Mouse (Mus musculus) neural tube, embryonic 10.5 days (tissue): Measurements from ENCODE around the gene Cald1.
A peak's percentile ranks its signal among the peaks of the same experiment; 100 is the strongest.

Experiments
- DNase-seq: peaks from one replicate; pipeline ENCODE4 v3.0.0-alpha.2; 2017; ENCODE audit warnings: low spot score; ENCODE audit errors: extremely low spot score

Gene Cald1

GRCm38 (mm10) chr6:34664749-34665148 is 66.4 kb downstream of the Cald1 start:
- no peak for DNase-seq

- no peak for DNase-seq
Measured at GRCm38 (mm10) chr6:34668739-34669254, 70.5 kb downstream of the Cald1 start.

- no peak for DNase-seq
Measured at GRCm38 (mm10) chr6:34671355-34671754, 73.1 kb downstream of the Cald1 start.

DNA sequence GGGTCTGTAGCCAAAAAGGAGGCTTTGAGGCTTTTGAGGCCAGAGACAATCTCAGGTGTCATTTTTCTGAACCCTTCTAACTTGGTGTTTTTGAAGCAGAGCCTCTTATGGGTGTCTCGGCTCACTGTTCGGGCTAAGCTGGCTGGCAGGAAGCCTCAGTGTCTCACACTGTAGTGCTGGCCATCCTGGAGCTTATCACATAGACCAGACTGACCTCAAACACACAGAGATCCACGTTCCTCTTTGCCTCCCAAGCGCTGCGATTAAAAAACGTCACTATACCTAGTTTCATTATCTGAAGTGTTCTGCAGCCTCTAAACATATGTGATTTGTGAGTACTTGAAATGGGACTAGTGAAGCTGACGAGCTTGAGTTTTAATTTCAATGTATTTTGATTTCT is 76.1 kb downstream of the Cald1 start:
- DNase-seq: no peak

- no peak for DNase-seq
Measured at GRCm38 (mm10) chr6:34674897-34675296, 76.6 kb downstream of the Cald1 start.

DNA sequence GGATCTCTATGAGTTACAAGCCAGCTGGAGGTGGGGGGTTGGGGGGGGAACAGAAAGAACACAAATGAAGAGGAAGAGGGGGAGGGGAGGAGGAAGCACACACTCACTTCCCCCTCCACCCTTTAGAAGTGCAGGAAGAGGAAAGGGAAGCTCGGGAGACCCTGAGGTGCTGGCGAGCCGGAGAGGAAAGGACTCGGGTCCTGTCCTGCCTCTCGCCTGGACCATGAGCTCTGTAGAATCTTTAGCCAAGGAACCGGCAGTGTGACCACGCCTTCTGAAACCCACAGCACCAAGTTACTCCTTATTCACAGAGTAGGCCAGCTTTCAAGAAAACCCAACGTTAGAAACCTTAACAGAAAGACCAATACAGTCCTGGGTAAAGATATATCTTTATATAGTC is 83.8 kb downstream of the Cald1 start:
- no peak for DNase-seq

GRCm38 (mm10) chr6:34684886-34685285 is 86.6 kb downstream of the Cald1 start:
- peak; percentile 29 for DNase-seq

DNA sequence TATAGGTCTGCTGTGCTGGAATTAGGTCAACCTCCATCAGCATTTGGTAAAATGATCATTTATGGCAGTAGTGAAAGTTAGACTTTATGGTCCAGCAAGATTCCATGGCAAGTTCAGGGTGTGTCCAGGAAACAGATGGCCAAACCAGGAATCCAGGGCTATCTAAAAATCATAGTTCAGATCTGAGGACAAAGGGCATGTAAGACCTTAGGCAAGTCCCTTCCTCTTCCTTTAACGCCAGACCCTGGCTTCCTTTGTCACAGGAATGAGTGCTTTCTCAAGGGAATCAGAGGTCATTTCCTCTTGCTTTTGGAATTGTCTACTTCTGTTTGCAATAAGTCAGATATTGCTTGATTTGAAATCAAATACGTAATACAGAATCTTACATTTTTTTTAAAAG is 90.7 kb downstream of the Cald1 start:
- DNase-seq: no peak

DNA sequence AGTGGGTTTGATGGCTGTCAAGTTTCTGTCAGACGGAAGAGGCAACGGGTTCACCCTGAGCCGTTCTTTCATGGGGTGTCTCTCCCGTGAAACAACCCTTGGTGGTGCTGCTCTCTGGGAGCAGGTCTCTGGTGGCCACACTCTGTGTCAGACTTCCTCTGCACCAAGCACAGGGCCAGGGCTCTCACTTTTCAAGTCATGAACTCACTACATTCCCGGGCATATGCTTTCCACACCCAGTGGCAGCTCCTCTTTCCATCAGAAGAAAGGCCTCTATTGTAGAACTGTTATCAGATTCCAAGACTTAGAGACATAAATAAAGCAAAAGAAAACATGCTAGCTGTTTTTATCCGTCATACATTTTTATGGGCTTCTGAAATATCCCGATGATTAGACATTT is 93.1 kb downstream of the Cald1 start:
- DNase-seq: no peak

- DNase-seq: no peak
Measured at GRCm38 (mm10) chr6:34694096-34694495, 95.8 kb downstream of the Cald1 start.

DNA sequence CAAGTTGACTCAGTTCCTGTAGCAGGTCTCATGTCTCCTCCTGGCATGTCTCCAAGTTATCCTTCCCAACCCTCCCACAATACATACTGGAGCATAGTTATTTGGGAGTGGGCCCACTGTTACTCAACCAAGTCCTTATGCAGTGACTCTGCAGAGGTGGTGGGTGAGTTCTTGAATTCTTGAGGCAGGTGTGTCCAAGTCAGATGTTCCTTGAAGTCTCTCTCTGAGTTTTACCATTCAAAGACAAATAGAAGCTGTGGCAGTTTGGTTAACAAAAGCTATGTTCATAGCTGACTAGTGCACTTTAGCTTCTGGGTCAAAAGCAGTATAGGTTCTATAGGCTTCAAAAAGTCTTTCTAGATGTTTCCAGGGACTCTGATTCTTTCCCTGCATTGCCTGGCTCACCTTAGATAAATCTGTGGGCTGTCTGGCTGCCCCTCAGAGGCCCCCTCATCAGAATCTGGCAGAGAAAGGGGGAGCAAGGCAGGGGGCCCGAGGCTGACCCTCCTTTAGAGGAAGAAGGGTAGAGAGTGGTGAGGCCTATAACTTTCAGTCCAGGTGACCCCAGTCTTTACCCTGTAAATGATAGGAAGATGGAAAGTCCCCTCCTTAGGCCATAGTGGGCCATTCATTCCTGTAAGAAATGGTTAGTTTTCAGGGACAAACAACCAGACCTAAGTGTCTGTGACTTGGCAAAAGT is 105.3 kb downstream of the Cald1 start:
- DNase-seq: no peak

DNA sequence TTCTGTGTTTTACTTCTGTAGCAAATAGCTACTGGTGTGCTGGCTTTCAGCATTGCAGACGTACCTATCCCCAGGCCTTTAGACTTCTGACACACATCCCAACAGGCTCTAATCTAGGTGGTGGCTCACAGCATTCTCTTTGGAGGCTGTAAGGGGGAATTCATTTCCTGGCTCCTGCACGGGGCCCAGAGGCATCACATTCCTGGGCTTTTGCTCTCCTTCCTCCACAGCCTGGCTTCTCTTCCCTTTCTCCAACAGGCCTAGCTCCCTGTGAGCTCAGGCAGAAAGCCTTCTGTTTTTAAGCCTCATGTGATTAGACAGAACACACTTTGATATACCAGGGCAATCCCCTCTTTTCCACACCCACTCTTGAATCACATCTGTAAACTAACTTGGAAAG is 109.2 kb downstream of the Cald1 start:
- DNase-seq: no peak

GRCm38 (mm10) chr6:34708650-34709265 is 110.5 kb downstream of the Cald1 start:
- DNase-seq: no peak

DNA sequence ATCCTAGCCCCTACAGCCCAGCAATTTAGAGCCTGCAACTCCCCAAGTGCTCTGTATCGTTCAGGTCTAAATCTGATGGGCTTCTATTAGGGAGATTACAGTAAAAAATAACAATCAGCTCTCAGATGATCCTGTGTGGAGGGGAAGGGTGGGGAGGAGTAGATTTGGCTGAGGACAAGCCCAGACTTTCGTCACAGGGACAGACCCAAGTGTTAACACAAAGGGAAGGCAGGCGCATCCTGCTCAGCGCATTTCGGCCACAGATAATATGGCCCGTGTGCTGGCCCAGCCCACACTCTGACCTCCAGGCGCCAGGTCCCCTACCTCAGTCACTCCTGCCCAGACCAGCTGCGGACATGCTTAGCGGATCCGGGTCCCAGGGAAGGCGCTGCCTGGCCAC is 111.0 kb downstream of the Cald1 start:
- DNase-seq: peak; percentile 74

- DNase-seq: peak; percentile 59
Measured at GRCm38 (mm10) chr6:34709946-34710682, 111.8 kb downstream of the Cald1 start.

- DNase-seq: no peak
Measured at GRCm38 (mm10) chr6:34710848-34711247, 112.5 kb downstream of the Cald1 start.

- no peak for DNase-seq
Measured at GRCm38 (mm10) chr6:34711620-34712019, 113.3 kb downstream of the Cald1 start.

DNA sequence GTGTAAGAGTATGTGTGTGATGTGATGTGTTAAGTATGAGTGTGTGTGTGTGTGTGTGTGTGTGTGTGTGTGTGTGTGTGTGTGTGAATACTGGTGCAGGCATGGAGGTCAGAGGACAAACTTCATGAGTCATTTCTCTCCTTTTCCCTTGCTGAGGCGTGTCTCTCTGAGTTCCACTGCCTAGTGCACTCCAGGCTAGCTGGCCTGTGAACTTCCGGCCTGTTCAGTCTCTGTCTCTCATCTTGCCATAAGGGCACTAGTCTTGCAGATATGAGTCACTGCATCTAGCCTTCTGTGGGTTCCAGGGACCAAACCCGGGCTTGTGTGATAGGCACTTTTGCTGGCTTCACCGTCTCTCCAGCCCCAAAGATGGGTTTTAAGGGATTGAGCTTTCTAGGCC is 114.9 kb downstream of the Cald1 start:
- no peak for DNase-seq

GRCm38 (mm10) chr6:34713777-34714176 is 115.5 kb downstream of the Cald1 start:
- no peak for DNase-seq

- no peak for DNase-seq
Measured at GRCm38 (mm10) chr6:34714612-34715011, 116.3 kb downstream of the Cald1 start.

- no peak for DNase-seq
Measured at GRCm38 (mm10) chr6:34716206-34716887, 118.0 kb downstream of the Cald1 start.
